Mouse (Mus musculus) adrenal gland, adult (tissue): Measurements from ENCODE around the gene Gnao1.

Experiments
- DNase-seq, 2 experiments: peaks; one replicate each; pipeline ENCODE4 v3.0.0; 2022 to 2023; ENCODE audit warnings: low spot score in 1 of 2; ENCODE audit not compliant: inconsistent age in 2 of 2

Gnao1 gene

GRCm38 (mm10) chr8:93888702-93889480, 79.1 kb downstream of the Gnao1 start:
- no peak for DNase-seq

- no peak for DNase-seq
Measured at GRCm38 (mm10) chr8:93893556-93893955, 83.8 kb downstream of the Gnao1 start.

- DNase-seq = no peak
Measured at GRCm38 (mm10) chr8:93896841-93897551, 87.2 kb downstream of the Gnao1 start.

- DNase-seq = no peak
Measured at GRCm38 (mm10) chr8:93898570-93898969, 88.8 kb downstream of the Gnao1 start.

- DNase-seq = no peak
Measured at GRCm38 (mm10) chr8:93902040-93902439, 92.3 kb downstream of the Gnao1 start.

- DNase-seq = no peak
Measured at GRCm38 (mm10) chr8:93906961-93907360, 97.2 kb downstream of the Gnao1 start.

GRCm38 (mm10) chr8:93907987-93908441, 98.2 kb downstream of the Gnao1 start:
- no peak for DNase-seq

- no peak for DNase-seq
Measured at GRCm38 (mm10) chr8:93908546-93908945, 98.8 kb downstream of the Gnao1 start.

GRCm38 (mm10) chr8:93911715-93912555, 102.2 kb downstream of the Gnao1 start:
- no peak for DNase-seq

- DNase-seq = peak; percentile 41 to 80
Measured at GRCm38 (mm10) chr8:93917859-93918421, 108.2 kb downstream of the Gnao1 start.

- DNase-seq = no peak
Measured at GRCm38 (mm10) chr8:93918580-93918979, 108.8 kb downstream of the Gnao1 start.

GRCm38 (mm10) chr8:93919422-93919821, 109.7 kb downstream of the Gnao1 start:
- DNase-seq = no peak

- no peak for DNase-seq
Measured at GRCm38 (mm10) chr8:93919916-93920589, 110.3 kb downstream of the Gnao1 start.

GRCm38 (mm10) chr8:93920590-93920948, 110.8 kb downstream of the Gnao1 start:
- DNase-seq = no peak

GRCm38 (mm10) chr8:93923897-93924334, 114.2 kb downstream of the Gnao1 start:
- DNase-seq = no peak

GRCm38 (mm10) chr8:93925513-93925912, 115.7 kb downstream of the Gnao1 start:
- DNase-seq = no peak

GRCm38 (mm10) chr8:93929233-93929632, 119.5 kb downstream of the Gnao1 start:
- DNase-seq = no peak

- no peak for DNase-seq
Measured at GRCm38 (mm10) chr8:93931336-93931735, 121.6 kb downstream of the Gnao1 start.

- peak; percentile 70 to 92 for DNase-seq
Measured at GRCm38 (mm10) chr8:93932873-93933272, 123.1 kb downstream of the Gnao1 start.

- DNase-seq = no peak
Measured at GRCm38 (mm10) chr8:93933288-93933687, 123.5 kb downstream of the Gnao1 start.
